Mouse (Mus musculus): ENCODE measurements around the gene Fgfr2. TPM values are rescaled to one million over a fixed set of nuclear protein-coding genes. Genes with fewer than 3 reads are reported as not detected.
"Not testable (repeated sequence)": the region's sequence is repeated elsewhere in the genome, so short reads cannot be mapped to it uniquely, and the experiment has no call there.

The Fgfr2 gene
- polyA plus RNA-seq, 1 experiment = 3.0 TPM

DNA sequence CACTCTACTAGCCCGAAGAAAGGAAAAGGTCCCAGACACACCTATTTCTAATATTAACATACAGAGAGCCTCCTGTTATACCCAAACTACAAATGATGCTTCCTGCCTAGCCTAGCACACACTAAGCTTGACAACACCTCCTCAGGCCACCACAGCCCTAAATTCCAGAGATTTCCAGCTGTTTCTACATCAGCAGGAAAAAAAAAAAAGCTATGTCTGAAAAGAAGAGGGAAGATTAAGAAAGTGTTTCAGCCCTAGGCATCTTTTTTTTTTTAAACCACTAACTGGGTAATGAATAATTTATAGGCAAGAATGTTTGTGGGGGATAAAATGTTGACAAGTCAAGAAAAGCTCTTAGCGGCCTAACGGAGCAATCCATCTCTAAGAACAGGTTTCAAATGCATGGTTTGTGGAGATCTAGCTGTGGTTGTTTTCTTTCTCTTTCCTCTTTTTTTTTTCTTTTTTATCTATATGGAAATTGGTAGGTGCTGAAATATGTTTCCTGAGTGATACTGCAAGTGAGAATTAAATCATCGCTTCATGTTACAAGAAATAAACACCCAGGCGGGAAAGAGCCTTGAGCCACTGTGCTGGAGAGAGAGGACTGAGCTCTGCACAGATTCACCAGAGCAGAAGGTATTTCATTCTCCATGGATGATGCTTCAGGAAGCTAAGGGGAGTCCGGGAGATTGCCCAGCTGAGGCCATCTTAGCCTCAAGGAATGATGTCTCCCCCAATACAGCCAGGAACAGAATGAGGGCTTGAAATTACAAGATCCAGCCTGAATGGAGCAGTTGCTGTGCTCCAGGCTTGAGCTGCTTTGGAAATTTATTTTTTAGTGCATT, 673.0 kb downstream of the Fgfr2 start:
- TF ChIP-seq POLR2A (IDR thresholded peaks at IDR 0.05; ENCODE audit: control insufficient read depth, low read depth, low read length) (no peak), CTCF (IDR thresholded peaks at IDR 0.05; ENCODE audit: control insufficient read depth, insufficient read depth, insufficient replicate concordance, low read depth, low read length) (no peak)
- H3K4me1 ChIP-seq (ENCODE audit: control insufficient read depth, insufficient read depth, low read length) = no peaks in the 10 kb centered on the region
- H3K27ac ChIP-seq (ENCODE audit: control insufficient read depth, insufficient read depth, low read depth, low read length) = no peak overlapping the region
- no peaks in the 10 kb centered on the region for H3K36me3 ChIP-seq (ENCODE audit: control insufficient read depth, insufficient read depth, low read length)
- no peaks in the 10 kb centered on the region for H3K27me3 ChIP-seq (ENCODE audit: control insufficient read depth, insufficient read depth, low read length)
- no peak overlapping the region for H3K4me3 ChIP-seq (ENCODE audit: control insufficient read depth, low read depth, low read length)

DNA sequence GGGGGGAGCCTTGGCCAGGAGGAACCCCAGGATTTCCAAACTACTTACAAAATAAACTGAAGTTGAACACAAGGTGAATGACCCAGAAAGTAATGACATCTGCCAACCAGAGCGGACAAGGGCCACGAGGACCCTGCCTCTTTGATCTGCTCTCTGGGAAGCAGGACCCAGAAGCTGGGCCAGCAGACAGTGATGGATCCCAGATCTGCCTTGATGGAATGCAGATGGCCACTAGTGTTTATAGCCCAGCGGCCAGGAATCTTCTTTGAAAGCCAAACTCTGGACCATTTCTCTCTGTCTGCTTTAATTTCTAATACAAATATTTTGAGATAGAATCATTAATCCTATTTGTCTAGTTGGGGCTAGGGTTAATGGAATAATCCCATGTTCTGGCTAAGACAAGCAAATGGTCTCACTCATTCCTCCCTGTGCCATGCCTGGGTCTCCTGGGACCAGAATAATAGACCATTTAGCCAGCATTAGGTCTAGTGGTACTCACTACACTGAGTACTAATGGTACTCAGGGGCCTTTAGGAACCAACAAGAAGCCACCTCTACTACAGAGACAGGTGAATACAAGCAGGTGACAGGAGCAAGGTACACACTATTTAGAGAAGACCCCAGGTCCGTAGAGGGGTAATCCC, 674.5 kb downstream of the Fgfr2 start:
- H3K4me3 ChIP-seq (ENCODE audit: control insufficient read depth, low read depth, low read length) = no peak overlapping the region
- H3K4me1 ChIP-seq (ENCODE audit: control insufficient read depth, insufficient read depth, low read length) = no peaks in the 10 kb centered on the region
- no peaks in the 10 kb centered on the region for H3K36me3 ChIP-seq (ENCODE audit: control insufficient read depth, insufficient read depth, low read length)
- TF ChIP-seq POLR2A (IDR thresholded peaks at IDR 0.05; ENCODE audit: control insufficient read depth, low read depth, low read length) (no peak), CTCF (IDR thresholded peaks at IDR 0.05; ENCODE audit: control insufficient read depth, insufficient read depth, insufficient replicate concordance, low read depth, low read length) (no peak)
- H3K27ac ChIP-seq (ENCODE audit: control insufficient read depth, insufficient read depth, low read depth, low read length) = no peak overlapping the region
- no peaks in the 10 kb centered on the region for H3K27me3 ChIP-seq (ENCODE audit: control insufficient read depth, insufficient read depth, low read length)

DNA sequence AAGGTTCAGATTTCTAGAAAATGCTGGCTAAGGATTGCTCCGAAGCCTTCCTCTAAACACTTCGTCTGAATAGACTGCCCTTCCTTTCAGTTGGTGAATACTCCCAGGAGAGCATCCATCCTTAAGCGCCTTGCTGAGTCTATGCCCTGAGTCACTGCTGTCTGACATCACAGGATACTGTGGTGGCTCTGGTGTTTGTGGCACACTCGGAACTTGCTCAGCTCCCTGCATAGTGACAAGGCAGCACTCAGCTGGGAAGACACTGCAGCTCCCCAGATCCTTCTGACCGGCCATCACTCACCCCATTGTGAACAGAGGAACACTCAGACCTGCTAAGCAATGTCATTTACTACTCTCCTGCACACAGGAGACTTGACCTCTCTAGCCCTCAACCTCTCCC, 675.6 kb downstream of the Fgfr2 start:
- TF ChIP-seq CTCF (IDR thresholded peaks at IDR 0.05; ENCODE audit: control insufficient read depth, insufficient read depth, insufficient replicate concordance, low read depth, low read length) (no peak), POLR2A (IDR thresholded peaks at IDR 0.05; ENCODE audit: control insufficient read depth, low read depth, low read length) (no peak)
- H3K27ac ChIP-seq (ENCODE audit: control insufficient read depth, insufficient read depth, low read depth, low read length) = no peak overlapping the region
- H3K27me3 ChIP-seq (ENCODE audit: control insufficient read depth, insufficient read depth, low read length) = no peaks in the 10 kb centered on the region
- H3K4me1 ChIP-seq (ENCODE audit: control insufficient read depth, insufficient read depth, low read length) = no peaks in the 10 kb centered on the region
- H3K4me3 ChIP-seq (ENCODE audit: control insufficient read depth, low read depth, low read length) = no peak overlapping the region
- H3K36me3 ChIP-seq (ENCODE audit: control insufficient read depth, insufficient read depth, low read length) = no peaks in the 10 kb centered on the region

DNA sequence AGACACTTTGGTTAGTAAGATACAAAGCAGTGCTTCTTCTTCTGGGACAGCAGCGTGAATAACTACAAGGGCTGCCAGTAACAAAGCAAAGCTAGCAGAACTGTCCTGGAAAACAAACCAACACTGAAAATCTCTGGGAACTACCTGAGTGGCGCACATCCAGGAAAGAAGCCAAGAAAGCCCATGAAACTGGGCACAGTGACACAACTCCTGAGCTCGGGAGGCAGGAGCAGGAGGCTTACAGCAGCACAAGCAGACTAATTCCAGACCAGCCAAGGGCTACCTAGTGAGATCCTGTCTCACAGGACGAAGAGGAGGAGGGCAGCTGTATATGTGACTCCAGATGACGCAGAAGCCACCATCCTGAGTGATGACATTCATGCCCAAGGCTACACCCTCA, 676.3 kb downstream of the Fgfr2 start:
- H3K4me3 ChIP-seq (ENCODE audit: control insufficient read depth, low read depth, low read length) = no peak overlapping the region
- no peaks in the 10 kb centered on the region for H3K27me3 ChIP-seq (ENCODE audit: control insufficient read depth, insufficient read depth, low read length)
- TF ChIP-seq CTCF (IDR thresholded peaks at IDR 0.05; ENCODE audit: control insufficient read depth, insufficient read depth, insufficient replicate concordance, low read depth, low read length) (no peak), POLR2A (IDR thresholded peaks at IDR 0.05; ENCODE audit: control insufficient read depth, low read depth, low read length) (no peak)
- H3K36me3 ChIP-seq (ENCODE audit: control insufficient read depth, insufficient read depth, low read length) = no peaks in the 10 kb centered on the region
- H3K4me1 ChIP-seq (ENCODE audit: control insufficient read depth, insufficient read depth, low read length) = no peaks in the 10 kb centered on the region
- no peak overlapping the region for H3K27ac ChIP-seq (ENCODE audit: control insufficient read depth, insufficient read depth, low read depth, low read length)

DNA sequence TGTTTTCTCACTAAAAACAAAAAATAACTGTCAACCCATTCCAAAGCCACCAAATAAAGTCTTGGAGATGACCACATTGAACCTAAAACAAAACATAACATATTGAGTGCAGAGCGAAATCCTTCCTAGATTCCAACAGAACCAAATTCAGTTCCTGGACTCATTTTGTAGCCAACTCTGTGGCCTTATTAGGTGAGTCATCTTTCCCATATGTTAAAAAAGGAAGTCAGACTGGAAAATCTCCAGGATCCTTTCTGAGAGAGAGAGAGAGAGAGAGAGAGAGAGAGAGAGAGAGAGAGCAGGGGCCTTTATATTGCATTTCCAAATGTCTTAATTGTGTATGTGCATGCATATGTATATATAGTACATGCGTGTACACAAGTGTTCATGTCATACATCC, 678.9 kb downstream of the Fgfr2 start:
- Histone ChIP-seq H3K4me1 (ENCODE audit: control insufficient read depth, insufficient read depth, low read length) (no peaks in the 10 kb centered on the region), H3K27ac (ENCODE audit: control insufficient read depth, insufficient read depth, low read depth, low read length) (no peak overlapping the region), H3K4me3 (ENCODE audit: control insufficient read depth, low read depth, low read length) (no peak overlapping the region), H3K27me3 (ENCODE audit: control insufficient read depth, insufficient read depth, low read length) (no peaks in the 10 kb centered on the region), H3K36me3 (ENCODE audit: control insufficient read depth, insufficient read depth, low read length) (no peaks in the 10 kb centered on the region)
- TF ChIP-seq POLR2A (IDR thresholded peaks at IDR 0.05; ENCODE audit: control insufficient read depth, low read depth, low read length) (no peak), CTCF (IDR thresholded peaks at IDR 0.05; ENCODE audit: control insufficient read depth, insufficient read depth, insufficient replicate concordance, low read depth, low read length) (no peak)

DNA sequence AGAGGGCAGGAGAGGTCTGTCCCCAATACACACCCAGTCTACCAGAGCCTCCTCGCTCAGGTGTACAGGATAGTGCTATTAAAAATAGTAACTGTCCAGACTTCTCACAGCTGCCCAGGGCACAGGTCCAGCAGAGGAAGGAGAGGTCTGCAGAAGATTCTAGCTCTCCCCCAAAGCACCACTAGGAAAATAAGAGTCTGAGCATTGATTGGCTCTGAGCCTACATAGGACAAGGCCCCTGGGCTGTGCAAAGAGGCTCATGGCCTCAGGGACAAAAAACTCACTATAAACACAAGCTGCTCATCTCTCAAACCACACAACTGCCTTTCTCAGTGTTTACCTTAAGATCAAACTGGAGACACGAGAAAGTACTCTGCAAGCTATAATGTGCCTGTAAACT, 679.4 kb downstream of the Fgfr2 start:
- Histone ChIP-seq H3K4me3 (ENCODE audit: control insufficient read depth, low read depth, low read length) (no peak overlapping the region), H3K27me3 (ENCODE audit: control insufficient read depth, insufficient read depth, low read length) (no peaks in the 10 kb centered on the region), H3K4me1 (ENCODE audit: control insufficient read depth, insufficient read depth, low read length) (no peaks in the 10 kb centered on the region), H3K27ac (ENCODE audit: control insufficient read depth, insufficient read depth, low read depth, low read length) (no peak overlapping the region), H3K36me3 (ENCODE audit: control insufficient read depth, insufficient read depth, low read length) (no peaks in the 10 kb centered on the region)
- no peak for TF ChIP-seq CTCF (IDR thresholded peaks at IDR 0.05; ENCODE audit: control insufficient read depth, insufficient read depth, insufficient replicate concordance, low read depth, low read length)
- TF ChIP-seq POLR2A (IDR thresholded peaks at IDR 0.05; ENCODE audit: control insufficient read depth, low read depth, low read length) = no peak

DNA sequence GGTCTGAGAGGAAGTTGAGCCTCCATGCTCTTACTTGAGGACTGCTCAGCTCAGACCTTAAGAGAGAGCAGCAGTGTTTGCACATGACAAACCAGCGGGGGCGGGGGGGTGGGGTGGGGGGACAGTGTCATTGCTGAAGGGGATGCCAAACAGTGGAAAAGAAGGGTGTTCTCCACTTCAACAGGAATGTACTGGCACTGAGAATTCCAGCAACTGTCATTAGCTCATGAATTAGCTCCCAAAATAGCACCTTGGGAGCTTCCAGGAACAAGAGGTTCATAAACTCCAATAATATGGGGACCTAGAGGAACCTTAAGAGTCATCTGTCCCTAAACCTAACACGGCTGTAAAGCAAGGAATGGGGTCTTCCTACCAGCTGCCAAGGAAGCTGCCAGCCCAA, 680.0 kb downstream of the Fgfr2 start:
- Histone ChIP-seq H3K4me3 (ENCODE audit: control insufficient read depth, low read depth, low read length) (no peak overlapping the region), H3K27me3 (ENCODE audit: control insufficient read depth, insufficient read depth, low read length) (no peaks in the 10 kb centered on the region), H3K36me3 (ENCODE audit: control insufficient read depth, insufficient read depth, low read length) (no peaks in the 10 kb centered on the region), H3K4me1 (ENCODE audit: control insufficient read depth, insufficient read depth, low read length) (no peaks in the 10 kb centered on the region), H3K27ac (ENCODE audit: control insufficient read depth, insufficient read depth, low read depth, low read length) (no peak overlapping the region)
- TF ChIP-seq CTCF (IDR thresholded peaks at IDR 0.05; ENCODE audit: control insufficient read depth, insufficient read depth, insufficient replicate concordance, low read depth, low read length) = no peak
- TF ChIP-seq POLR2A (IDR thresholded peaks at IDR 0.05; ENCODE audit: control insufficient read depth, low read depth, low read length) = no peak

DNA sequence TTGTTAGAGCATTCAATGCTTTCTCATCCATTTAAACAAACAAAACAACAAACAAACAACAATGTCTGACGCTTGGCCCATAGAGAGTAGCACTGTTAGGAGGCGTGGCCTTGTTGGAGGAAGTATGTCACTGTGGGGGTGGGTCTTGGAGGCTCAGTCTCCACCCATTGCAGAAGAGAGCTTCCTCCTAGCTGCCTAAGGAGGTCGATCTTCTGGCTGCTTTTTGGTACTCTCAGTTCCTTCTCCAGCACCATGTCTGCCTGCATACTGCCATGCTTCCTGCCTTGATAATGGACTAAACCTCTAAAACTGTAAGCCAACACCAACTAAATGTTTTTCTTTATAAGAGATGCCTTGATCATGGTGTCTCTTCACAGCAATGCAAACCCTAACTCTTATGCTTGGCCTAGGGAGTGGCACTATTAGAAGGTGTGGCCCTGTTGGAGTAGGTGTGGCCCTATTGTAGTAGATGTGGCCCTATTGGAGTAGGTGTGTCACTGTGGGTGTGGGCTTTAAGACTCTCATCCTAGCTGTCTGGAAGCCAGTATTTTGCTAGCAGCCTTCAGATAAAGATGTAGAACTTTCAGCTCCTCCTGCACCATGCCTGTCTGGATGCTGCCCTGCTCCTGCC, 680.9 kb downstream of the Fgfr2 start:
- H3K36me3 ChIP-seq (ENCODE audit: control insufficient read depth, insufficient read depth, low read length); H3K27ac ChIP-seq (ENCODE audit: control insufficient read depth, insufficient read depth, low read depth, low read length); H3K27me3 ChIP-seq (ENCODE audit: control insufficient read depth, insufficient read depth, low read length); H3K4me3 ChIP-seq (ENCODE audit: control insufficient read depth, low read depth, low read length); H3K4me1 ChIP-seq (ENCODE audit: control insufficient read depth, insufficient read depth, low read length): not testable (repeated sequence)
